Mouse (Mus musculus): ENCODE results near the gene Olfr1388.

DNA sequence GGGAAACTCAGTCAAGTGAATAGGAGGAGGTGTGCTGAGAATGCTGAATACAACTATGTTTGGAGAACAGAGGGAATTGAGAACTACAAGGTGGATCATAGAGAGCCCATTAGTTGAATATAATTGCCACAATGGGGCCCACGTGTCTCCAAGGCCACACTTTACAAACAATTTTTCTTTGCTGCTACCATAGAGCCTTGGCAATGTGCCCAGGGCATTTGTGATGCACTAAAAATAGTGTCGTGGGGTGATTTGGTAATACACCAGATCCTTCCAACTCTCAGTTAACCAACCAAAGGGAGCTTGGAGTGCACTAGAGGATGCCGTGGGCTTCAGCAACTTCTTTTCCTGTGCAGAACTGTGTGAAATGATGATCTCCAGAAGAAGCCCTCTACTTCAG lies at the start of gene Olfr1388:
- no peak for TF ChIP-seq POLR2A (IDR thresholded peaks at IDR 0.05; ENCODE audit: extremely low read depth, insufficient read depth, low read length)
- no peak for TF ChIP-seq CTCF (IDR thresholded peaks at IDR 0.05; ENCODE audit: low read depth, low read length)

Measured in liver, adult 2 months (tissue).